Mouse (Mus musculus) midbrain, embryonic 14.5 days (tissue): ENCODE data around the gene Sept8. TPM values are rescaled to one million over a fixed set of nuclear protein-coding genes. Genes with fewer than 3 reads are reported as not detected.

ENCODE experiments used
- polyA plus RNA-seq: library from polyadenylated mRNA; unstranded; fragments of >200 nt; fragmentation: Nextera tagmentation; extraction: Ambion mirVana; gene quantifications from 2 replicates; pipeline ENCODE4 v1.2.1, GENCODE M21; 2014

Gene Sept8
- polyA plus RNA-seq, 1 experiment from 2014 or later = 16.5 TPM

Other genes with a start within 250 kb of the Sept8 start
- gene Hspa4, start 218.8 kb upstream of the Sept8 start, polyA plus RNA-seq = 42.2 and 57.4 TPM in 2 replicates
- gene Zcchc10, start 194.6 kb upstream of the Sept8 start, polyA plus RNA-seq = 15.1 and 20.3 TPM in 2 replicates
- 105 and 107 TPM in 2 replicates for gene Aff4, start 168.4 kb upstream of the Sept8 start, polyA plus RNA-seq
- gene Leap2, start 96.1 kb upstream of the Sept8 start, polyA plus RNA-seq = not detected in 2 replicates
- gene Uqcrq, start 88.4 kb upstream of the Sept8 start, polyA plus RNA-seq = 665 and 802 TPM in 2 replicates
- gene Gdf9, start 88.2 kb upstream of the Sept8 start, polyA plus RNA-seq = 3.7 and 5.9 TPM in 2 replicates
- not detected in 2 replicates for gene Gm10447, start 62.1 kb upstream of the Sept8 start, polyA plus RNA-seq
- gene Shroom1, start 62.1 kb upstream of the Sept8 start, polyA plus RNA-seq = 1.5 and 1.9 TPM in 2 replicates
- gene Gm9837, start 48.8 kb upstream of the Sept8 start, polyA plus RNA-seq = not detected in 2 replicates
- not detected in 2 replicates for gene Gm9945, start 39.1 kb upstream of the Sept8 start, polyA plus RNA-seq
- gene Sowaha, start 39.0 kb upstream of the Sept8 start, polyA plus RNA-seq = 0.50 and 0.69 TPM in 2 replicates
- gene Kif3a, start 48.1 kb downstream of the Sept8 start, polyA plus RNA-seq = 301 and 306 TPM in 2 replicates
- gene Il4, start 99.4 kb downstream of the Sept8 start, polyA plus RNA-seq = 8.8 and 10.9 TPM in 2 replicates
- not detected in 2 replicates for gene Il13, start 115.4 kb downstream of the Sept8 start, polyA plus RNA-seq
- gene Rad50, start 188.1 kb downstream of the Sept8 start, polyA plus RNA-seq = 9.1 and 11.2 TPM in 2 replicates
- gene Il5, start 201.5 kb downstream of the Sept8 start, polyA plus RNA-seq = not detected in 2 replicates